Mouse (Mus musculus) limb, embryonic 13.5 days (tissue): ENCODE measurements around the gene Cd82. TPM values are rescaled to one million over a fixed set of nuclear protein-coding genes. Genes with fewer than 3 reads are reported as not detected.

Experiments used
- ATAC-seq: fragments of 200-750 bp; cut with Nextera tagmentation; 2 replicates; pipeline ENCODE4 v1.8.0; 2017; ENCODE audit warnings: low read depth, moderate number of reproducible peaks, moderate TSS enrichment; ENCODE audit not compliant: low FRiP score
- H3K27ac ChIP-seq: fragments of 300-500 bp; sonication (generic); 2 replicates; pipeline ENCODE4 v1.5.1; 2015; ENCODE audit warnings: inconsistent platforms, mild to moderate bottlenecking, moderate library complexity
- H3K27me3 ChIP-seq: fragments of 300-500 bp; sonication (generic); 2 replicates; pipeline ENCODE4 v1.6.1; 2015; ENCODE audit warnings: mild to moderate bottlenecking, inconsistent platforms
- H3K36me3 ChIP-seq: fragments of 300-500 bp; sonication (generic); 2 replicates; pipeline ENCODE4 v1.6.1; 2015; ENCODE audit warnings: inconsistent platforms, mild to moderate bottlenecking, moderate library complexity
- H3K4me1 ChIP-seq: fragments of 300-500 bp; sonication (generic); 2 replicates; pipeline ENCODE4 v1.6.1; 2015; ENCODE audit warnings: inconsistent platforms
- H3K4me2 ChIP-seq: fragments of 300-500 bp; sonication (generic); replicated peaks from 2 replicates; pipeline ENCODE4 v1.6.1; 2015; ENCODE audit warnings: inconsistent platforms, mild to moderate bottlenecking, moderate library complexity
- H3K4me3 ChIP-seq: fragments of 300-500 bp; sonication (generic); 2 replicates; pipeline ENCODE4 v1.5.1; 2015; ENCODE audit warnings: moderate library complexity, mild to moderate bottlenecking, inconsistent platforms
- H3K9ac ChIP-seq: fragments of 300-500 bp; sonication (generic); 2 replicates; pipeline ENCODE4 v1.6.1; 2015; ENCODE audit warnings: mild to moderate bottlenecking, inconsistent platforms
- H3K9me3 ChIP-seq: fragments of 300-500 bp; sonication (generic); 2 replicates; pipeline ENCODE4 v1.6.1; 2016; ENCODE audit warnings: inconsistent platforms
- WGBS: fragments of 180-500 bp; shearing (Covaris S2); methylation state at CpG from one replicate; pipeline ENCODE4 v1.1.7; 2015; 5-methylcytosine and 5-hydroxymethylcytosine counted together
- polyA plus RNA-seq: library from polyadenylated mRNA; unstranded; fragments of >200 nt; fragmentation: Nextera tagmentation; extraction: Ambion mirVana; gene quantifications from 2 replicates; pipeline ENCODE4 v1.2.1, GENCODE M21; 2015

The Cd82 gene
- polyA plus RNA-seq, 1 experiment from 2014 or later, result 29.5 TPM

DNA sequence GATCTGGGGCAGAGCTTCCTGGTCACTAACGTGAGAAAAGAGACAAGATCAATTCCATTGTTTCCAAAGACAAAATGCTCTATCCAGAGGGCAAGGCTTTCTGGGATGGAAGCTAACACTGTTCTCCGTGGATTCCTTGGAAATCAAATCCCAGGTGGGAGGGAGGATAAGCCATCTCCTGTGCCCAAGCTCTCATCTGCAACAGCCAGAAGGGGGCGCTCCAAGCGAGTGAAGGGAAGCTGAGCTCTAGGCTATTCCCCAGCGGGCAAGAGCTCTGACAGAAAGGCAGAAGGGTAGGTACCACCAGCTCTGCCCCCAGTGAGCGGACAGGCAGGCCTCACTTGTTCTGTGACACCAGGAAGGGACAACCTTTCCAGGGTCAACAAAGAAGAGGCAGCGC is 41.6 kb downstream of the Cd82 start:
- 28% methylated on average over 7 of the region's 7 CpGs for WGBS
- ATAC-seq, result no peak
- Histone ChIP-seq H3K36me3 (no peaks in the 10 kb centered on the region), H3K27me3 (no peaks in the 10 kb centered on the region), H3K9me3 (no peaks in the 10 kb centered on the region), H3K4me1 (peaks cover 12% of the 10 kb centered on the region), H3K9ac (no peak overlapping the region), H3K27ac (no peak overlapping the region), H3K4me2 (no peak overlapping the region), H3K4me3 (no peak overlapping the region)

GRCm38 (mm10) chr2:93419971-93420370 is 43.0 kb downstream of the Cd82 start:
- ATAC-seq, result no peak
- Histone ChIP-seq H3K4me1 (peaks cover 5% of the 10 kb centered on the region), H3K27me3 (peaks cover 5% of the 10 kb centered on the region; the same call in 1 of the 2 replicates), H3K9ac (no peak overlapping the region), H3K9me3 (no peaks in the 10 kb centered on the region), H3K36me3 (no peaks in the 10 kb centered on the region), H3K4me2 (no peak overlapping the region), H3K4me3 (no peak overlapping the region), H3K27ac (no peak overlapping the region)
- 82% methylated on average over 12 of the region's 12 CpGs for WGBS

DNA sequence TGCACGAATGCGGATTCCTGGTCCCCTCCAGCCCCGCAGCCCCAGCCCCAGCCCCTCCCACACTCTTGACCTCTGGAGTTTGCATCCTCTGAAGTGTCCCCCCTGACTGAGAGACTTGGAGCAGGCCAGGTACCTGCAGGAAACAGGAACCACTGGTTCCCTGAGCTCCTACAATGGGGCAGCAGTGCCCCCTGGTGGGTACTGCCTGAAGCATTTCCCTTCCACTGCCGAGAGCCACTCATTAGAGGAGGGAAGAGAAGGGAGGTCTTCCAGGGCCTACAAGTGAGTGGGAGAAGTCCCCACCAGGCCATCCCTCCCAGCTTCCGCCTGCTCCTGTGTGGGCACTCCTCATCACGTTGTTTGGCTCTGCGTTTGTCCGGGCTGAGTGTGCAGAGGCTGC is 44.5 kb downstream of the Cd82 start:
- Histone ChIP-seq H3K27me3 (peaks cover 5% of the 10 kb centered on the region; the same call in 1 of the 2 replicates), H3K4me1 (peaks cover 5% of the 10 kb centered on the region), H3K9ac (no peak overlapping the region), H3K27ac (no peak overlapping the region), H3K4me3 (no peak overlapping the region), H3K9me3 (no peaks in the 10 kb centered on the region), H3K4me2 (no peak overlapping the region), H3K36me3 (no peaks in the 10 kb centered on the region)
- peak; percentile 44; the same call in 1 of the 2 replicates for ATAC-seq
- WGBS, result 13% methylated on average over 8 of the region's 8 CpGs

DNA sequence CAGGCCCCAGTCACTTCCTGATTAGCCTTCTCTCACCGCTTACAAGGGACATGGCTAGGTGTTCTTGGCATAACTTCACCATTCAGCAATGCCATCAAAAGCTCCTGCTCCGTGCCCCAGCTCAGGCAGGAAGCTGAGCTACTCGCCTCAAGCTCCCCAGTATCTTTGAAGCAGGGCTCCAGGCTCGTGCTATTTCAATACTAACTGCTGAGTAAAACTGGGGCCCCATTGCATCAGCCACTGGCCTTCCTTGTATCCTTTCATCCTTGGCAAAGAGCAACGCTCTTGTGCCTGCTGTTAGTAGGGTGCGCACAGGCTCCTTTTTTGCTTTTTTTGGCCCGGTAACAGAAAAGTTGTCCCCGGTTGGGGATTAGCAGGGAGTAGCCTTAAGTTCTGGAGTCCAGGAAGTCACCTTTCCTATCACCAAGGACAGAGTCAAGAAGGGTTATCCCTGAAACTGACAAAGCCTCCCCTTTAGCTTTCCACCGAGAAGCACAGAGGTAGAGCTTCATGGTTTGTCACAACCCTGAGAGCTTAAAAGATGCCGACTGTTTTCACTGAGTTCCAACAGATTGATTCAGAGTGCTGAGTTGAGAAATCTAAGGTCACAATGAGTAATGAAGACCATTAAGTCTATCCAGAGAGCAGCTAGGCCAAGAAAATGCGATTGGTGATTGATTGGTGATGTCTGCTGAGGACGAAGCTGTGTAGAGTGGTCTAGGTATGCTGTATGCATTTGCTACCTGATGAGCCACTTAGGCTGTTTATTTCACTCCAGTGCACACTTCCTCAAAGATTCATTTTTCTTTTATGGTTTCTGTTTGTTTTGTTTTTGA is 45.8 kb downstream of the Cd82 start:
- Histone ChIP-seq H3K36me3 (no peaks in the 10 kb centered on the region), H3K4me1 (peaks cover 5% of the 10 kb centered on the region), H3K9ac (no peak overlapping the region), H3K4me2 (no peak overlapping the region), H3K4me3 (no peak overlapping the region), H3K27ac (no peak overlapping the region), H3K9me3 (no peaks in the 10 kb centered on the region), H3K27me3 (peaks cover 5% of the 10 kb centered on the region; the same call in 1 of the 2 replicates)
- WGBS, result 79% methylated on average over 12 of the region's 12 CpGs
- ATAC-seq, result no peak

DNA sequence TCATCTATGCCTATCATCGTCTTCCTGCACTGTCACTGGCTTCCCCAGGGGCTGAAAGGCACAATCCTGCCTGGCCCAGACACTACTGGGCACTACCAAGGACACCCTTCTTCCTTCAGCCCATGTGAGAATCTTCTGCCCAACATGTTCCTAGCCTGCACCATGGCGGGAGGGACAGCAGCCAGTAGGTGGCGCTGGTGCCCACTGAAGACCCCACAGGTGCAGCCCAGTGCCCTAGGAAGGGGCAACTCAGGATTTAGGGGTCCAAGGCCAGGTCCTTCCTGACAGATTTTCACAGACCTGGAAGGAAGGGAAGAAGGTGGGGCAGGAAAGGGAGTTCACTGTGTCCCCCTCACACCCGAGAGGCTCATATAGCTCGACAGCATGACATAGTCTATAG is 47.7 kb downstream of the Cd82 start:
- Histone ChIP-seq H3K9ac (no peak overlapping the region), H3K27me3 (peaks cover 5% of the 10 kb centered on the region; the same call in 1 of the 2 replicates), H3K4me2 (no peak overlapping the region), H3K4me1 (peaks cover 8% of the 10 kb centered on the region), H3K4me3 (no peak overlapping the region), H3K27ac (no peak overlapping the region), H3K9me3 (no peaks in the 10 kb centered on the region), H3K36me3 (no peaks in the 10 kb centered on the region)
- no peak for ATAC-seq
- WGBS, result 46% methylated on average over 5 of the region's 5 CpGs

- no peak for ATAC-seq
- Histone ChIP-seq H3K36me3 (no peaks in the 10 kb centered on the region), H3K27ac (no peak overlapping the region), H3K9me3 (no peaks in the 10 kb centered on the region), H3K4me3 (no peak overlapping the region), H3K4me1 (peaks cover 8% of the 10 kb centered on the region), H3K4me2 (no peak overlapping the region), H3K27me3 (peaks cover 5% of the 10 kb centered on the region), H3K9ac (no peak overlapping the region)
- WGBS, result 87% methylated on average over 9 of the region's 9 CpGs
Observed at GRCm38 (mm10) chr2:93414163-93414562, 48.8 kb downstream of the Cd82 start.

DNA sequence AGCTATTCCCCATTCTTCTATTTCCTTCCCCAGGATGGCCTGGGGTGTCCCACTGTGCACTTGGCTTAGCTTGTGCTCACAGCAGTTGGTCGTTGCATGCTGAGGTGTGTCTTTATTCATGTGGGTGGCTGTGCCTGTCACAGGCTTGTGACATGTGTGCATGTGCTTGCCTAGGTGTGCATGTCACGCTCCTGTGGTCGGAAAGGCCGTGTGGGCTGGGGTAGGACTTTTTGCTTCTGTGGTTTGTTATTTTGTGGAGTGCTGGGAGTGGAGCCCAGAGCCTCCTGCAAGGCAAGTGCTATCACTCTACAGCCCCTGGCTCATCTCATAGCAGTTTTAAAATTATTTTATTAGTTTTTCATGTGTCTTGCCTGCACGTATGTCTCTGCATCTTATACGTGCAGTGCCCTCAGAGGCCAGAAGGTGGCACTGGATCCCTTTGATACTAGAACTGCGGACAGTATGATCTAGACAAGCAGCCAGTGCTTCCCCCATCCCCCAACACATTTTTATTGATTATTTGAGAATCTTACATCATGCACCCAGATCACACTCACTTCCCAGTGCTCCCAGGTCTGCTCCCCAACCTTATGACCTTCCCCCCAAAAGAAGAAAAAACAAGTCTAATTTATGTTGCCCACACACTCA is 49.4 kb downstream of the Cd82 start:
- H3K27ac ChIP-seq, result no peak overlapping the region
- no peak overlapping the region for H3K9ac ChIP-seq
- H3K4me2 ChIP-seq, result no peak overlapping the region
- WGBS, result 49% methylated on average over 7 of the region's 7 CpGs
- H3K4me1 ChIP-seq, result peaks cover 4% of the 10 kb centered on the region; the same call in 1 of the 2 replicates
- no peaks in the 10 kb centered on the region for H3K36me3 ChIP-seq
- no peak for ATAC-seq
- peaks cover 8% of the 10 kb centered on the region for H3K27me3 ChIP-seq
- no peaks in the 10 kb centered on the region for H3K9me3 ChIP-seq
- H3K4me3 ChIP-seq, result no peak overlapping the region

DNA sequence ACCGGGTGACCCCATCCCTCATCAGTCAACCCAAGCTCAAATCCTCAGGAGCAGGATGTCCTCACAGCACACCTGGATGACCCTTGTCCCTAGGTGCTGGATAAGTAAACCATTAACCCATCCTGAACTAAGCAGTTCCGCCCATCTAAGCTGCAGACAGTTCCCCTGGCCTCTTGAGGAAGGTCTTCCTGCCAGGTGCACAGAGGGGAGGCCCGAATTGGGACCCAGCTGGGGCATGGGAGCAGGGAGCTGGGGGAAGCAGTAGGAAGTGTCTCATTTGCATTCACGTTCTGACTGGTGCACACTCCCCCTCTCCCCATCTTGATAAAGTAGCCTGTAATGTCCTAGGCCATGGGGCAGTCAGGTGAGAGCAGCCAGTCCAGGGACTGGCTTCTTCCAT is 50.8 kb downstream of the Cd82 start:
- peaks cover 6% of the 10 kb centered on the region; the same call in 1 of the 2 replicates for H3K4me1 ChIP-seq
- H3K36me3 ChIP-seq, result no peaks in the 10 kb centered on the region
- ATAC-seq, result no peak
- H3K4me2 ChIP-seq, result no peak overlapping the region
- peaks cover 8% of the 10 kb centered on the region for H3K27me3 ChIP-seq
- H3K9ac ChIP-seq, result no peak overlapping the region
- WGBS, result 59% methylated on average over 4 of the region's 4 CpGs
- H3K4me3 ChIP-seq, result no peak overlapping the region
- H3K9me3 ChIP-seq, result no peaks in the 10 kb centered on the region
- H3K27ac ChIP-seq, result no peak overlapping the region

GRCm38 (mm10) chr2:93410899-93411570 is 51.9 kb downstream of the Cd82 start:
- no peaks in the 10 kb centered on the region for H3K36me3 ChIP-seq
- H3K27ac ChIP-seq, result no peak overlapping the region
- H3K4me2 ChIP-seq, result no peak overlapping the region
- ATAC-seq, result no peak
- no peak overlapping the region for H3K9ac ChIP-seq
- H3K27me3 ChIP-seq, result peaks cover 6% of the 10 kb centered on the region
- H3K4me3 ChIP-seq, result no peak overlapping the region
- WGBS, result 55% methylated on average over 12 of the region's 12 CpGs
- H3K9me3 ChIP-seq, result no peaks in the 10 kb centered on the region
- peaks cover 6% of the 10 kb centered on the region; the same call in 1 of the 2 replicates for H3K4me1 ChIP-seq

DNA sequence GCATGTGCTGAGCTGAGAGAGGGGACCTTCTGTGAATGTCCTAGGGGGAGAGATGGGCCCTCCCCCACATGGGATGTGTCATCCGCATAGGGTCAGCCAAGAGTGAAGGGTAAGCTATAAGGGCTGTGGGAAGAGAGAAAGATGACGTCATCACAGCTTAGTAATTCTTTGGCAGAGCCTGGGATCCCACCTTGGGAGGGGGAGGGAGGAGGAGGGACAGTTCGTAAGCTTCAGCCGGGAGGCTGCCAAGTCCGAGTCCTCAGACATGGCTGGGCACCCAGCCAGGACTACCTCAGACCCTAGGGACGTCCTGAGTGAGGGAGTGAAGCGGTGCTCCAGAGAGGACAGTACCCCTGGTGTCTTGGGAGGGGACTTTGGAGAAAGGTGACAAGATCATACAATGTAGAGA is 57.9 kb downstream of the Cd82 start:
- Histone ChIP-seq H3K4me1 (0 out of 2 replicates have a peak, but pooled peaks cover 8% of the 10 kb centered on the region), H3K4me2 (no peak overlapping the region), H3K36me3 (no peaks in the 10 kb centered on the region), H3K9me3 (no peaks in the 10 kb centered on the region), H3K9ac (no peak overlapping the region), H3K4me3 (no peak overlapping the region), H3K27ac (no peak overlapping the region), H3K27me3 (peaks cover 4% of the 10 kb centered on the region; the same call in 1 of the 2 replicates)
- WGBS, result 49% methylated on average over 7 of the region's 7 CpGs
- ATAC-seq, result no peak

DNA sequence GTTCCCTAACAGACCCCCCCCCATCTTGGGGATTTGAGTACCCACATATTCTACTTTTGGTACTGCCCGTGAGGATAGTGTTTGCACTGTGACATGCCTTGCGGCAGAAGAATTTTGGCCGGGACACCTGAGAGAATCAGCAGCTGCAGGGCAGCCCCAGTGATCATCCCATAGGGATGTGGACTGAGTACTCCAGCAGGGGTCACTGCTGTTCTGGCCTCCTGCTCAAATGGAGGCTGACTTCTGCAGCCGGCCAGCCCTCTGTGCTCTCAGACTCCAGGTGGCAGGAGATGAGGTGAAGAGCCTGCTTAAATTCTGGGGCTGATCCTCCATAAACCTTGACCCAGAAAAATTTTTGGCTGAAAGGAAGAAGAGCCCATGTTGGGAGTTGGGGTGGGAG is 58.8 kb downstream of the Cd82 start:
- no peak overlapping the region for H3K4me3 ChIP-seq
- H3K27me3 ChIP-seq, result peaks cover 4% of the 10 kb centered on the region; the same call in 1 of the 2 replicates
- no peaks in the 10 kb centered on the region for H3K36me3 ChIP-seq
- H3K27ac ChIP-seq, result no peak overlapping the region
- H3K9me3 ChIP-seq, result no peaks in the 10 kb centered on the region
- 41% methylated on average over 4 of the region's 4 CpGs for WGBS
- no peak for ATAC-seq
- 0 out of 2 replicates have a peak, but pooled peaks cover 8% of the 10 kb centered on the region for H3K4me1 ChIP-seq
- H3K4me2 ChIP-seq, result no peak overlapping the region
- H3K9ac ChIP-seq, result no peak overlapping the region

- no peak for ATAC-seq
- Histone ChIP-seq H3K9ac (no peak overlapping the region), H3K4me3 (no peak overlapping the region), H3K4me1 (0 out of 2 replicates have a peak, but pooled peaks cover 8% of the 10 kb centered on the region), H3K27ac (no peak overlapping the region), H3K9me3 (no peaks in the 10 kb centered on the region), H3K4me2 (no peak overlapping the region), H3K36me3 (no peaks in the 10 kb centered on the region), H3K27me3 (no peaks in the 10 kb centered on the region)
- 85% methylated on average over 6 of the region's 6 CpGs for WGBS
Observed at GRCm38 (mm10) chr2:93403267-93403666, 59.7 kb downstream of the Cd82 start.
